Mouse (Mus musculus): ENCODE results near the gene Aqp1.
A peak's percentile ranks its signal among the peaks of the same experiment; 100 is the strongest.

GRCm38 (mm10) chr6:55383897-55384296 lies 47.7 kb downstream of the Aqp1 start:
- TF ChIP-seq CTCF (IDR thresholded peaks at IDR 0.05; ENCODE audit: borderline replicate concordance, insufficient read depth, low read depth, low read length) (peak; percentile 79), POLR2A (IDR thresholded peaks at IDR 0.05; ENCODE audit: borderline replicate concordance, insufficient read depth, low read length) (no peak)
